Mouse (Mus musculus) stomach, postnatal 0 days (tissue): ENCODE data around the gene Cd8b1. TPM values are rescaled to one million over a fixed set of nuclear protein-coding genes. Genes with fewer than 3 reads are reported as not detected.

Experiments used
- ATAC-seq: fragments of 200-750 bp; cut with Nextera tagmentation; 2 replicates; pipeline ENCODE4 v1.8.0; 2017; ENCODE audit not compliant: low FRiP score, low TSS enrichment
- DNase-seq: peaks from one replicate; pipeline ENCODE4 v3.0.0-alpha.2; 2016; ENCODE audit warnings: low spot score
- H3K27ac ChIP-seq: fragments of 300-500 bp; sonication (generic); replicated peaks from 2 replicates; pipeline ENCODE4 v1.5.1; 2014; ENCODE audit warnings: mild to moderate bottlenecking, control low read depth
- H3K27me3 ChIP-seq: fragments of 300-500 bp; sonication (generic); 2 replicates; pipeline ENCODE4 v1.6.1; 2014; ENCODE audit warnings: low read length; ENCODE audit not compliant: control insufficient read depth, insufficient read depth
- H3K36me3 ChIP-seq: fragments of 300-500 bp; sonication (generic); 2 replicates; pipeline ENCODE4 v1.6.1; 2014; ENCODE audit warnings: low read length, mixed read lengths; ENCODE audit not compliant: control insufficient read depth, insufficient read depth
- H3K4me1 ChIP-seq: fragments of 300-500 bp; sonication (generic); replicated peaks from 2 replicates; pipeline ENCODE4 v1.6.1; 2014; ENCODE audit warnings: antibody characterized with exemption; ENCODE audit not compliant: control insufficient read depth, insufficient read depth
- H3K4me2 ChIP-seq: fragments of 300-500 bp; sonication (generic); replicated peaks from 2 replicates; pipeline ENCODE4 v1.6.1; 2014; ENCODE audit warnings: low read depth, mild to moderate bottlenecking, control low read depth, moderate library complexity
- H3K4me3 ChIP-seq: fragments of 300-500 bp; sonication (generic); 2 replicates; pipeline ENCODE4 v1.5.1; 2014; ENCODE audit warnings: low read depth, low read length, control low read depth
- H3K9ac ChIP-seq: fragments of 300-500 bp; sonication (generic); 2 replicates; pipeline ENCODE4 v1.6.1; 2014; ENCODE audit warnings: mild to moderate bottlenecking, low read length, control low read depth, mixed read lengths
- H3K9me3 ChIP-seq: fragments of 300-500 bp; sonication (generic); 2 replicates; pipeline ENCODE4 v1.6.1; 2016; ENCODE audit warnings: low read length; ENCODE audit not compliant: control insufficient read depth
- CTCF ChIP-seq: IDR thresholded peaks from 2 replicates; pipeline ENCODE4 v1.5.1; 2016; ENCODE audit warnings: antibody characterized with exemption, low read depth, mild to moderate bottlenecking, moderate library complexity
- EP300 ChIP-seq: optimal IDR thresholded peaks from 2 replicates; pipeline ENCODE3; 2016; ENCODE audit warnings: antibody characterized with exemption
- WGBS: fragments of 180-500 bp; shearing (Covaris S2); extraction: QIAGEN DNeasy Blood & Tissue Kit; methylation state at CpG from one replicate; pipeline ENCODE4 v1.1.7; 2014; 5-methylcytosine and 5-hydroxymethylcytosine counted together
- polyA plus RNA-seq: library from polyadenylated mRNA; unstranded; fragments of >200 nt; fragmentation: Nextera tagmentation; extraction: Ambion mirVana; gene quantifications from 2 replicates; pipeline ENCODE4 v1.2.1, GENCODE M21; 2015

The Cd8b1 gene
- polyA plus RNA-seq, 1 experiment from 2014 or later: not detected

GRCm38 (mm10) chr6:71298051-71298450 is 24.5 kb upstream of the Cd8b1 start:
- Histone ChIP-seq H3K36me3 (no peaks in the 10 kb centered on the region), H3K27ac (no peak overlapping the region), H3K27me3 (no peaks in the 10 kb centered on the region), H3K4me2 (no peak overlapping the region), H3K9ac (no peak overlapping the region), H3K4me3 (no peak overlapping the region), H3K4me1 (no peaks in the 10 kb centered on the region), H3K9me3 (no peaks in the 10 kb centered on the region)
- TF ChIP-seq EP300: no peak
- TF ChIP-seq CTCF: no peak
- DNase-seq (no peak), ATAC-seq (no peak)
- 68% methylated on average over 2 of the region's 2 CpGs for WGBS

GRCm38 (mm10) chr6:71298751-71299150 is 23.8 kb upstream of the Cd8b1 start:
- ATAC-seq (no peak), DNase-seq (peak; percentile 36)
- no peak overlapping the region for H3K27ac ChIP-seq
- no peak overlapping the region for H3K4me3 ChIP-seq
- 45% methylated on average over 3 of the region's 3 CpGs for WGBS
- TF ChIP-seq EP300 (no peak), CTCF (peak; percentile 70)
- no peaks in the 10 kb centered on the region for H3K36me3 ChIP-seq
- no peaks in the 10 kb centered on the region for H3K9me3 ChIP-seq
- no peak overlapping the region for H3K9ac ChIP-seq
- H3K4me2 ChIP-seq: no peak overlapping the region
- no peaks in the 10 kb centered on the region for H3K27me3 ChIP-seq
- no peaks in the 10 kb centered on the region for H3K4me1 ChIP-seq

GRCm38 (mm10) chr6:71302097-71302731 is 20.4 kb upstream of the Cd8b1 start:
- no peak for ATAC-seq
- Histone ChIP-seq H3K27ac (no peak overlapping the region), H3K27me3 (no peaks in the 10 kb centered on the region), H3K4me2 (no peak overlapping the region), H3K4me3 (no peak overlapping the region), H3K9me3 (no peaks in the 10 kb centered on the region), H3K9ac (no peak overlapping the region), H3K36me3 (no peaks in the 10 kb centered on the region), H3K4me1 (no peaks in the 10 kb centered on the region)
- 51% methylated on average over 6 of the region's 6 CpGs for WGBS
- DNase-seq: peak; percentile 15
- peak; percentile 60 for TF ChIP-seq CTCF
- TF ChIP-seq EP300: no peak

GRCm38 (mm10) chr6:71307486-71307885 is 15.1 kb upstream of the Cd8b1 start:
- H3K9me3 ChIP-seq: no peaks in the 10 kb centered on the region
- H3K27ac ChIP-seq: no peak overlapping the region
- DNase-seq (no peak), ATAC-seq (no peak)
- H3K27me3 ChIP-seq: no peaks in the 10 kb centered on the region
- no peaks in the 10 kb centered on the region for H3K4me1 ChIP-seq
- H3K36me3 ChIP-seq: no peaks in the 10 kb centered on the region
- H3K9ac ChIP-seq: no peak overlapping the region
- WGBS: 75% methylated on average over 8 of the region's 8 CpGs
- H3K4me3 ChIP-seq: no peak overlapping the region
- H3K4me2 ChIP-seq: no peak overlapping the region
- TF ChIP-seq EP300: no peak
- TF ChIP-seq CTCF: no peak

GRCm38 (mm10) chr6:71321826-71322283 is 733 bp upstream of the Cd8b1 start, which contains the start of gene Smyd1:
TSS of gene Smyd1 (minus strand) at chr6:71322233.
- no peaks in the 10 kb centered on the region for H3K27me3 ChIP-seq
- TF ChIP-seq EP300: no peak
- TF ChIP-seq CTCF: no peak
- DNase-seq: no peak
- H3K36me3 ChIP-seq: no peaks in the 10 kb centered on the region
- no peak within 1 kb of the TSS for H3K9ac ChIP-seq
- no peaks in the 10 kb centered on the region for H3K4me1 ChIP-seq
- no peaks in the 10 kb centered on the region for H3K9me3 ChIP-seq
- no peak within 1 kb of the TSS for H3K27ac ChIP-seq
- WGBS: 83% methylated on average over 3 of the region's 3 CpGs
- no peak for ATAC-seq
- no peak within 1 kb of the TSS for H3K4me3 ChIP-seq
- H3K4me2 ChIP-seq: no peak within 1 kb of the TSS

GRCm38 (mm10) chr6:71324816-71325215 is 2.2 kb downstream of the Cd8b1 start:
- ATAC-seq (no peak), DNase-seq (no peak)
- TF ChIP-seq EP300 (no peak), CTCF (no peak)
- 90% methylated on average over 9 of the region's 9 CpGs for WGBS
- Histone ChIP-seq H3K9me3 (no peaks in the 10 kb centered on the region), H3K4me1 (no peaks in the 10 kb centered on the region), H3K4me3 (no peak overlapping the region), H3K4me2 (no peak overlapping the region), H3K9ac (no peak overlapping the region), H3K27ac (no peak overlapping the region), H3K27me3 (no peaks in the 10 kb centered on the region), H3K36me3 (no peaks in the 10 kb centered on the region)
